Mouse (Mus musculus) ZHBTc4 (cell line): ENCODE data around the gene Hoxc8.

Source experiments
- DNase-seq: peaks from one replicate; pipeline ENCODE4 v3.0.0-alpha.2; 2011; ENCODE audit warnings: low read depth, low spot score

Hoxc8 gene

DNA sequence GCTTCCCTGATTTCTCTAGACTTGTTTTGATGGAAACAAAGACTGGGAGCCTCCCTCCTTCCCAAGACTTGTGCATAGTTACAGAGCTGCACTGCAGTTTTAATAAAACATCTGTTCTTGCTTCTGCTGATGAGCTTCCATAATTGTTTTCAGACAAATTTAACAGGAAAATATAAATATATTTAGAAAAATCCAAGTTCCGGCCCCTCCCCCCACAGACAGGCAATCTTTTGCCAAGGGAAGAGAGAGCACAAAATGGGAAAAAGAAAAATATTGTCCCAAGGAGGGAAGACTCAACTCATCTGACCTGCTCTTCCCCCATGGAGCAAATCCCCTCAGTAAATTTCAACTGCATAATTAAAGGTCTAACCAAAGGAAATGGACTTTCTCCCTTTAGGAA, 15.9 kb downstream of the Hoxc8 start:
- DNase-seq = no peak

- no peak for DNase-seq
Measured at GRCm38 (mm10) chr15:103009265-103010111, 19.1 kb downstream of the Hoxc8 start.

DNA sequence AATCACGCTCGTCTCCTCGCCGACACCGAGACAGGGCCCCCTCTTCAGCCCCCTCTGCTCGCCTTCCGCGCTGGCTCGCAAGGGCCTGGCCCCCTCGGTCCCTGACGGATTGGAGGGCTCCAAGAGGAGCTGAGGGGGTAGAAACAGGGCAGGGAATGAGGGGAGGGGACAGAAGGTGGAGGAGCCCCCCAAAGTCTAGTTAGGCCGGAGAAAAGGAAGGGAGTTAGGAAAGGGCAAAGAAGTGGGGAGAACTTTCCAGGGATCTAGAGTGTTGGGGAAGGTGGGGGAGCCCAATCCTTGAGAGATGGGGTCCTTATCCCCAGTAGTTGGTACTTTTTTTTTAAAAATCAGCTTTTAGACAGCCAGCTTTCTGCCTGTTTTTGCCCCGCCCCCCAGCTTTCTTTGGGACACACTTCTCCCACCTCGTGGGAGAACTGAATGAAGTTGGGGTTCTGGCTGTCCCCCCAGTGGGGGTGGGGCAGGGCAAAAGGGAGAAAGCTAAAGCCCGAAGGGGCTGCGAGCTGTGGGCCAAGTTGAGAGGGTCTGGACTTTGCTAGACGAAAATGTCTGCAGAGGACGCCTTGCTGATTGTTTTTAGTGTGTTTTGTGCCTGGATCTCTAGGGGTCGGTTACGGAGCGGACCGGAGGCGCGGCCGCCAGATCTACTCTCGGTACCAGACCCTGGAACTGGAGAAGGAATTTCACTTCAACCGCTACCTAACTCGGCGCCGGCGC, 19.9 kb downstream of the Hoxc8 start:
- DNase-seq = no peak

DNA sequence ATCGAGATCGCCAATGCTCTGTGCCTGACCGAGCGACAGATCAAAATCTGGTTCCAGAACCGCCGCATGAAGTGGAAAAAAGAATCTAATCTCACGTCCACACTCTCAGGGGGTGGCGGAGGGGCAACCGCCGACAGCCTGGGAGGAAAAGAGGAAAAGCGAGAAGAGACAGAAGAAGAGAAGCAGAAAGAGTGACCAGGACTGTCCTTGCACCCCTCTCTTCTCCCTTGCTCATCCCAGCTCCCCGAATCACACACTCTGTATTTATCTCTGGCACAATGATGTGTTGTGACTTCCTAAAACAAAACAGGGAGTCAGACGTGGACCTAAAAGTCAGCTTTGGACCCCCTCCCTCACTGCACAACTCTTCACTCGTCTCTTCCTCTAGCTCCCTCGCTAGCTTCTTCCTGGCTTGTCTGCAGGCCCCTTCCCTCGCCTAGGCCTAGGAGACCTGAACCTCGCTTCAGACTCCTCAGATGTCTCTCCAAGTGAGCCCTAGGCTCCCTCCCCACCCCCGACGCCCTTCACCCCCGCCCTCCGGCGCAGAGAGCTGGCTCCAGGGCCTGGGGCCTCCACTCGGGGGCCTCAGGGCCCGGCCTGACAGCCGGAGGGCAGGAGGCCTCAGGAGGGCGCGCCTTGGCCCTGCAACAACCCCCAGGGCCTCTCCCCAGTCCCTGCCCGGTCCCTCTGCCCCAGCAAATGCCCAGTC, 20.6 kb downstream of the Hoxc8 start:
- DNase-seq = no peak

- DNase-seq = peak; percentile 53
Measured at GRCm38 (mm10) chr15:103011928-103012486, 21.6 kb downstream of the Hoxc8 start.

- peak; percentile 73 for DNase-seq
Measured at GRCm38 (mm10) chr15:103013238-103013984, 23.0 kb downstream of the Hoxc8 start.

- DNase-seq = peak; percentile 83
Measured at GRCm38 (mm10) chr15:103014166-103015008, 24.0 kb downstream of the Hoxc8 start.

DNA sequence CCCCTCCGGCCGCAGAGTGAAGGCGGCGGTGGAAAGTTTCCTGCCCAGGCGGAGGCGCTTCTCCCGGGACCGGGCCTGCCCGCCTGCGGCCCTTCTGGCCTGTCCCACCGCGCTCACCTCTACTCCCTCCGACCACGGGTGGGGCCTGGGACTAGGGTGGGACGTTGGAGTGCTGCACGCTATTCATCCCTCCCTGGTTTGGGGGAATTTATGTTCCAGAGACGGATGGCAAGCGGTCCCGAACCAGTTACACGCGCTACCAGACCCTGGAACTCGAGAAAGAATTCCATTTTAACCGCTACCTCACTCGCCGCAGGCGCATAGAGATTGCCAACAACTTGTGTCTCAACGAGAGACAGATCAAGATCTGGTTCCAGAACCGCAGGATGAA, 24.6 kb downstream of the Hoxc8 start:
- DNase-seq = peak; percentile 62

DNA sequence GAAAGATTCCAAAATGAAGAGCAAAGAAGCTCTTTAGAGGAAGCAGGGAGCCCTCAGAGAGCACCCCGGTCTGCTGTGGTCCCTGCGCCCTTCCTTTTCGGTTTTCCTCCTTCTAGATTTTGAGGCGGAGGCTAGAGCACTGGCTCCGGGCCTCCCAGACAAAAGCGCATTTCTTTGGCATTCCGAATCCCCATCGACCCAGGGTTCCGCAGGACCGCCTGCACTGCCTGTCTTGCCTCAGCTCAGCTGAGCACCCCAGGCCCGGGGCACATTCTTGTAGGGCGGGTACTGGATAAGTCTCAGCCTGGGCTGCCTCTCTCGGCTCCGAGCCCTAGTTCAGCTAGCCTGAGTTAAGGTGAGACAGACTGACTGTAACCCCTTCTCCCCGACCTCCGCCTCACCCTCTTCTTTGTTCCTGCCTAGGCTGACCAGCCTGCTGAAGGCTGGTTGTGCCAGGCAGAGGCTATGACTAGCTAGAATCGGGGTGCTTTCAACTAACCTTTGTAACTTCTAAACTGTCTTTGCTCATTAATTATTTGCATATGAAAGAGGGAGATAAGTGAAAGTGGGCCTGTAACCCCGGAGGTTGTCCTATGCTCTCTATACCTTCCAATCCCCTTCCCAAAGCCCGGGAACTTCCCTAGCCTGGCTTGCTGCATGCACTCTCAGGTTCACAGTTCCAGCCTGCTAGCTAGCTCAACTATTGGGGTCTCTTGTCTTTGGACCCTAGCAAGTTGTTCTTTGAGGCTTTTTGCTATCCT, 25.2 kb downstream of the Hoxc8 start:
- peak; percentile 81 for DNase-seq

GRCm38 (mm10) chr15:103018636-103019035, 28.2 kb downstream of the Hoxc8 start, which contains the start of gene Hoxc4:
TSS of gene Hoxc4 (plus strand) at chr15:103018934.
- DNase-seq = no peak

- DNase-seq = no peak
Measured at GRCm38 (mm10) chr15:103020899-103021418, 30.6 kb downstream of the Hoxc8 start.

DNA sequence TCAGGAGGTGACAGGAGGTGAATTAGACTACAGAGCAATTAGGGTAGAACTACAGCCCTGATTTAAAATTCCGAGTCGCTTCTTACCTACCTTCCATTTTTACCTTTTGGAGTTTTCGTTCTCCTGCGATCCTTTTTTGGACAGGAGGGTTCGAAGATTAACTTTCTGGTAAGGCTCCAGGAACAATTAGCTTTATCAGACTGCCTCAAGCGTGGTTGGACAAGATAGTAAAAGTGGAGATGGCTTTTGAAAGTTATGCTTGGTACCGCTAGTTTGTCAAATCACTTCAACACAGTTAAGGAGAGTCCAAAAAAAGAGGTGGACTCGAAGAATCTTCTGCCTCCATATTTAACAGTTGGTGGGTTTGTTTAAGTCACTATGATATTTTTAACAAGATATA, 31.1 kb downstream of the Hoxc8 start:
- no peak for DNase-seq

GRCm38 (mm10) chr15:103024131-103024530, 33.7 kb downstream of the Hoxc8 start:
- DNase-seq = no peak

- peak; percentile 68 for DNase-seq
Measured at GRCm38 (mm10) chr15:103027266-103028235, 37.1 kb downstream of the Hoxc8 start.

DNA sequence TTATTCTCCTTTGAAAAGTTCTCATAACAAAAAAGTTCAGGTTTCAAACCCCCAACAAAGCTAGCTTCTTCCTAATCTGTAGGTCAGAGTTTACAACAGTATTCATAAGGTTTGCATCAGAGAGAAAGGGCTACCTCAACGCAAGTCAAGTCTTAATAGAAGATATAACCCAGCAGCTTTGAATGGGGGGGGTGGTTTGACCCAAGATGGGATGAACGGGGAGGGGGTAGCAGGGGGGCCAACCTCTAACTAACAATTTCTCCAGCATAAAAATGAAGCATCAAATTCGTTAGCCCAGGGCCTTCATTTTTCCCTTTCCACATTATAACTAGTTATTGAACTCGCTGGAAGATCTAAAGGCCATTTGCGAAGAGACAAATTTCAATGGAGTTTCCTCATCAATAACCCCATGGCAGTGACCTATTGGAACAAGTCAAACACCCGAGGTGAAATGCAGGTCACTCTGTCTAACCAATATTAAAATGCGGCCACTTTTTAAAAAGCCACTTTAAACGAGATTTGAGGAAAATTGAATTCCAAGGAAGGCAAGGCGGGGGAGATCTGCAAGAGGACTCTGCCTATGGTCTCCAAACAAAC, 38.6 kb downstream of the Hoxc8 start:
- DNase-seq = no peak

- no peak for DNase-seq
Measured at GRCm38 (mm10) chr15:103030142-103030541, 39.7 kb downstream of the Hoxc8 start.

DNA sequence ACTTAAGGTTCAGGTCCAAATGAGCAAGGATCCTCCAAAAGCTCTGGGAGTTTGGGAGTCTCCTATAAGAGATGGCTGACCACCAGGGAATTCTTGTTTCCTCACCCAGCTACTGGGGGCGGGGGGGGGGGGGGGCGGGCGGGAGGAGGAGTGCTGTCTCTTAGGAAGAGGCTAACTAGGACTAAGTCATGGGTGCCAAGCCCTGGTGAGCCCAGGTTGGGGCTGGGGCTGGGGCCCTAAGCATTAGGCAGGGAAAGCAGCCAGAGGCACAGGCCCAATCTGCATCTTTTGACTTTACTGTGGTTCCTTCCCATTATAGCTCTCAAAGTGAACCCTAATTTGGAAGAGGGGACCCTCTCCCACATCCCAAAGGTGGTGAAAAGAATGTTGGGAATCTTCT, 41.8 kb downstream of the Hoxc8 start:
- DNase-seq = no peak
